Mouse (Mus musculus) intestine, embryonic 16.5 days (tissue): ENCODE results near the gene Gal3st1. TPM values are rescaled to one million over a fixed set of nuclear protein-coding genes. Genes with fewer than 3 reads are reported as not detected.
"Not testable (repeated sequence)": the region's sequence is repeated elsewhere in the genome, so short reads cannot be mapped to it uniquely, and the experiment has no call there.

Source experiments
- ATAC-seq: fragments of 200-750 bp; cut with Nextera tagmentation; 2 replicates; pipeline ENCODE4 v1.8.0; 2017; ENCODE audit warnings: moderate TSS enrichment, moderate library complexity
- H3K27ac ChIP-seq: fragments of 300-500 bp; sonication (generic); 2 replicates; pipeline ENCODE4 v1.5.1; 2014; ENCODE audit warnings: mild to moderate bottlenecking, low read length
- H3K27me3 ChIP-seq: fragments of 300-500 bp; sonication (generic); replicated peaks from 2 replicates; pipeline ENCODE4 v1.6.1; 2014; ENCODE audit warnings: low read length, control low read depth, mixed read lengths; ENCODE audit not compliant: control insufficient read depth, insufficient read depth
- H3K36me3 ChIP-seq: fragments of 300-500 bp; sonication (generic); 2 replicates; pipeline ENCODE4 v1.6.1; 2014; ENCODE audit warnings: low read length, control low read depth; ENCODE audit not compliant: control insufficient read depth, insufficient read depth
- H3K4me1 ChIP-seq: fragments of 300-500 bp; sonication (generic); 2 replicates; pipeline ENCODE4 v1.6.1; 2014; ENCODE audit warnings: low read length, control low read depth, mixed read lengths; ENCODE audit not compliant: control insufficient read depth, insufficient read depth
- H3K4me2 ChIP-seq: fragments of 300-500 bp; sonication (generic); 2 replicates; pipeline ENCODE4 v1.6.1; 2014; ENCODE audit warnings: low read depth, low read length, control low read depth
- H3K4me3 ChIP-seq: fragments of 300-500 bp; sonication (generic); 2 replicates; pipeline ENCODE4 v1.5.1; 2014; ENCODE audit warnings: mild to moderate bottlenecking, low read length
- H3K9ac ChIP-seq: fragments of 300-500 bp; sonication (generic); 2 replicates; pipeline ENCODE4 v1.6.1; 2014; ENCODE audit warnings: low read depth, low read length
- H3K9me3 ChIP-seq: fragments of 300-500 bp; sonication (generic); 2 replicates; pipeline ENCODE4 v1.6.1; 2016; ENCODE audit warnings: low read length, control low read depth; ENCODE audit not compliant: control insufficient read depth
- WGBS: fragments of 180-500 bp; shearing (Covaris S2); extraction: QIAGEN DNeasy Blood & Tissue Kit; methylation state at CpG from one replicate; pipeline ENCODE4 v1.1.7; 2014; 5-methylcytosine and 5-hydroxymethylcytosine counted together
- polyA plus RNA-seq: library from polyadenylated mRNA; unstranded; fragments of >200 nt; fragmentation: Nextera tagmentation; extraction: Ambion mirVana; gene quantifications from 2 replicates; pipeline ENCODE4 v1.2.1, GENCODE M21; 2015

Gene Gal3st1
- polyA plus RNA-seq, 1 experiment from 2014 or later, result 20.1 TPM

DNA sequence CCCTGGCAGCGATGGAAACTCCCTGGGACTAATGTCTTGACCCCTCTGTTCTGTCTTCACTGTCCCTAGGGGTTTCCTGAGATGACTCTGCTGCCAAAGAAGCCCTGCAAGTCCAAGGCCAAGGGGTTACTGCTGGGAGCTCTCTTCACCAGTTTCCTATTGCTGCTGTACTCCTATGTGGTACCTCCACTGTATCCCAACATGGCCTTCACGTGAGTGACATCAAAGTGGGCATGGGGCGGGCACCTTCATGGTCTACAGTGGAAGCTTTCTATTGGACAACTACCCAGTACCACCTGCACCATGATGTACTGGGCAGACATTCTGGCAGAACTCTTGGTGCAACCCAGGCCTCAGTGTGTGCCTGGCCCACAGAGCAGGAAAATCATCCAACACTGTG, 13.4 kb downstream of the Gal3st1 start:
- Histone ChIP-seq H3K27ac (no peak overlapping the region), H3K9me3 (no peaks in the 10 kb centered on the region), H3K9ac (no peak overlapping the region), H3K4me2 (no peak overlapping the region), H3K4me3 (no peak overlapping the region), H3K27me3 (peaks cover 12% of the 10 kb centered on the region), H3K4me1 (no peaks in the 10 kb centered on the region), H3K36me3 (peaks cover 7% of the 10 kb centered on the region; the same call in 1 of the 2 replicates)
- ATAC-seq, result no peak
- WGBS, result 87% methylated on average over 3 of the region's 3 CpGs

DNA sequence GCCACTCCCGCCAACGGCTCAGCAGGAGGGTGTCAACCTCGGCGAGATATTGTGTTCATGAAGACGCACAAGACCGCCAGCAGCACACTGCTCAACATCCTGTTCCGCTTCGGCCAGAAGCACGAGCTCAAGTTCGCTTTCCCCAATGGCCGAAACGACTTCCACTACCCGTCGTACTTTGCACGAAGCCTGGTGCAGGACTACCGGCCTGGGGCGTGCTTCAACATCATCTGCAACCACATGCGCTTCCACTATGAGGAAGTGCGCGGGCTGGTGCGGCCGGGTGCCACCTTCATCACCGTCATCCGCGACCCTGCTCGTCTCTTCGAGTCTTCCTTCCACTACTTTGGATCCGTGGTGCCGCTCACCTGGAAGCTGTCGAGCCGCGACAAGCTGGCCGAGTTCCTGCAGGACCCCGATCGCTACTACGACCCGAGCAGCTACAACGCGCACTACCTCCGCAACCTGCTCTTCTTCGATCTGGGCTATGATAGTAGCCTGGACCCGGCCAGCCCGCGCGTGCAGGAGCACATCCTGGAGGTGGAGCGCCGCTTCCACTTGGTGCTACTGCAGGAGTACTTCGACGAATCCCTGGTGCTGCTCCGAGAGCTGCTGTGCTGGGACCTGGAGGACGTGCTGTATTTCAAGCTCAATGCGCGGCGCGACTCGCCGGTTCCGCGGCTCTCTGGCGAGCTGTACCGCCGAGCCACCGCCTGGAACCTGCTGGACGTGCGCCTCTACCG, 14.7 kb downstream of the Gal3st1 start:
- Histone ChIP-seq H3K4me2 (peak overlapping the region; percentile 40), H3K4me1 (no peaks in the 10 kb centered on the region), H3K36me3 (peaks cover 7% of the 10 kb centered on the region; the same call in 1 of the 2 replicates), H3K9ac (0 out of 2 replicates have a peak overlapping the region, but pooled peaks have one; percentile 4), H3K27ac (no peak overlapping the region), H3K9me3 (no peaks in the 10 kb centered on the region), H3K27me3 (peaks cover 12% of the 10 kb centered on the region), H3K4me3 (peak overlapping the region; percentile 33)
- WGBS, result 18% methylated on average over 66 of the region's 66 CpGs
- no peak for ATAC-seq

DNA sequence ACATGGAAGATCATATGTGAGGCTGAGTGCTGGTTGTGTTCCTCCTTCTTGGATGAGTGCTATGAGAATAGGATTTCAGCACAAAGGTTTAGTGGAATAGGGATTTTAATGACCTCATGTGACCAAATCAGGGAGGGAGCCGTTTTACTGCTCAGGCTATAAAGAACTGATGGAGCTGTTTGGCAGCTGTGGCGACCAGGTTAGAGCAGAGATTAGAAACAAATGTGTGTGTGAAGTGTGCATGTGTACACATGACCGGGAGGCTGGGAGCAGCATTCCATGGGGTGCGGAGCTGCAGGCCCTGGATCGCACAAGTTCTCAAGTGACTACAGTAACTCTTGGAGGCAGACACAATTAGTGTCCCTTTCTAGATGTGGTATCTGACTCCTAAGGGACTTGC, 16.1 kb downstream of the Gal3st1 start:
- H3K4me3 ChIP-seq, result no peak overlapping the region
- WGBS, result 52% methylated on average over 5 of the region's 5 CpGs
- peaks cover 12% of the 10 kb centered on the region for H3K27me3 ChIP-seq
- H3K4me1 ChIP-seq, result no peaks in the 10 kb centered on the region
- peak; percentile 81 for ATAC-seq
- no peak overlapping the region for H3K27ac ChIP-seq
- no peaks in the 10 kb centered on the region for H3K9me3 ChIP-seq
- no peak overlapping the region for H3K4me2 ChIP-seq
- peaks cover 7% of the 10 kb centered on the region; the same call in 1 of the 2 replicates for H3K36me3 ChIP-seq
- H3K9ac ChIP-seq, result no peak overlapping the region

DNA sequence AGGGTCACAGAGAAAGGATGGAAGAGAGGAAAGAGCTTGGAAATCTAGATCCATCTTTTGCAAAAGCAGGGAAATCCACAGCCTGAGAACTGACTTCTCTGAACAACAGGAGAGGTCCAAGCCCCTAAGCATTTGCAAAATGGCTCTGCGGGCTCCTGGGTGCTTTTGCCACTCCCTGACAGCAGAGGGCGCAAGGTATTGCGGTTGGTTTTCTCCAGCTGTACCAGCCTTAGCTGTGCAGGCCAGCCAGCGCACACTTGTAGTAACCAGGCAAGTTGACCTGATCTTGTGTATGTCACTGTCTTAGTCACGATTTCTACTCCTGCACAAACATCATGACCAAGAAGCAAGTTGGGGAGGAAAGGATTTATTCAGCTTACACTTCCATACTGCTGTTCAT, 18.2 kb downstream of the Gal3st1 start:
- no peak overlapping the region for H3K4me2 ChIP-seq
- no peak overlapping the region for H3K27ac ChIP-seq
- H3K27me3 ChIP-seq, result peaks cover 12% of the 10 kb centered on the region
- no peaks in the 10 kb centered on the region for H3K9me3 ChIP-seq
- no peak overlapping the region for H3K9ac ChIP-seq
- ATAC-seq, result no peak; the same call in 1 of the 2 replicates
- H3K4me1 ChIP-seq, result no peaks in the 10 kb centered on the region
- H3K36me3 ChIP-seq, result peaks cover 7% of the 10 kb centered on the region; the same call in 1 of the 2 replicates
- no peak overlapping the region for H3K4me3 ChIP-seq
- WGBS, result 12% methylated on average over 5 of the region's 5 CpGs

DNA sequence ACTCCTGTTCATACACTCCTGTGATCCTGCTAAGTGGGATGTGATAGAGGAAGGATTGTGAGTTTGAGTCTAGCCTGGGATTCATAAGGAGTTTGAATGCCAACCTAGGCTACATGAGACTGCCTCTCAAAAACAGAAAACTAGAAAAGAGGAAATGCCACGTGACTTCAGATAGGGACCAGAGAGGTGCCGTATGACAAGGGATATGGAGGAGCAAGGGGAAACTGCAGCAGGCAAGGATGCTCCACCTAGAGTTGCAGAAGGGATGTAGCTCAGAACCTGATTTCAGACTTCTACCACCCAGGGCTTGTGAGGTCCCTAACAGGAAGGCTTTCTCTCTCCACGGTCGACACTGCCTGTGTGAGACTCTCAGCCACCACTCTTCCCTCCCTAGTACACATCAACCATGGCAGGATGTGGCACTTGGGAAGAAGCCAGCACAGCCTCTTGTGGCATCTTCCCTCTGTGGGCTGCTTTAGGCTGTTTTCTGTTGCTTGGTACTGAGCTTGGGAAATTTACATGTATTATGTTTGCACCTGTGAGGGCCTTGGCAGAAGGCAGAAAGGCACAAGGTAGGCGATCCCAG, 21.9 kb downstream of the Gal3st1 start:
- 62% methylated on average over 5 of the region's 5 CpGs for WGBS
- no peak overlapping the region for H3K9ac ChIP-seq
- no peaks in the 10 kb centered on the region for H3K36me3 ChIP-seq

DNA sequence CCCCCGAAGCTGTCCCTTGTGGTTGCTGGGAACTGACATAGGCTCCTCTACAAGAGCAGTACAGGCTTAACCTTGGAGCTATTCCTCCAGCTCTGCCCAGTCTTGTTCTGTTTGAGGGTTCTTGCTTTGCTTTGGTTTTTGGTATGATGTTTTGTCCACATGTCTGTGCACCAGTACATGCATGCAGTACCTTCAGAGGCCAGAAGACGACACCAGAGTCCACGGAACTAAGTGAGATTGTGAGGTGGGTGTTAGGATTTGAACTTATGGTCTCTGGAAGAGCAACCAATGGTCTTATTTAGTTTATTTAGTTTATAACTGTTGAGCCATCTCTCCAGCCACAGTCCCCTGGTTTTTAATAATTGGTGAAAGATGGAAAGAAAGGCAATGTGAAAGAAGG, 23.0 kb downstream of the Gal3st1 start:
- ATAC-seq, result no peak
- no peaks in the 10 kb centered on the region for H3K4me1 ChIP-seq
- WGBS, result 84% methylated on average over 3 of the region's 3 CpGs

More for the DNA sequence above, 21.9 kb downstream of the Gal3st1 start:
- no peak overlapping the region for H3K4me2 ChIP-seq
- H3K27me3 ChIP-seq, result no peaks in the 10 kb centered on the region
- no peak overlapping the region for H3K27ac ChIP-seq
- no peak overlapping the region for H3K4me3 ChIP-seq
- H3K9me3 ChIP-seq, result no peaks in the 10 kb centered on the region
- no peak for ATAC-seq
- H3K4me1 ChIP-seq, result no peaks in the 10 kb centered on the region

DNA sequence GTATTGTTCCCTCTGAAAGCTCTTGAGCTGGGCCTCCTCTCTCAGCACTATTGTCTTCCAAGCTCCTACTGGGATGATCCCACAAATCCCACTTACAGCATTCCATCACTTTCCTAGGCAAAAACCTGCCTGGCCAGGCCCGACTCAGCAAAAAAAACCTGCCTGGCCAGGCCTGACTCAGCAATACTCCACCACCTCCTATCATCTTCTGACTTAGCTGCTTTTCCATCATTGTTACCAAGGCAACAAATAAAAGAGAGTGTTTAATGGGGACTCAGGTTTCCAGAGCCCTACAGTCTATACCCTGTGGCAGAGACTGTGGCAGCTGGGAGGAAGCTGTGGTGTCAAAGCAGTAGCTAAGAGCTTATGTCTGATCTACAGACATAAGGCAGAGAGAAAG, 29.2 kb downstream of the Gal3st1 start:
- H3K27me3 ChIP-seq, result no peaks in the 10 kb centered on the region
- no peak overlapping the region for H3K4me3 ChIP-seq
- no peaks in the 10 kb centered on the region for H3K9me3 ChIP-seq
- no peaks in the 10 kb centered on the region for H3K4me1 ChIP-seq
- H3K36me3 ChIP-seq, result no peaks in the 10 kb centered on the region
- no peak overlapping the region for H3K4me2 ChIP-seq
- H3K27ac ChIP-seq, result no peak overlapping the region
- H3K9ac ChIP-seq, result no peak overlapping the region
- no peak for ATAC-seq
- WGBS, result 73% methylated on average over 1 of the region's 1 CpGs

More for the DNA sequence above, 23.0 kb downstream of the Gal3st1 start:
- H3K9me3 ChIP-seq, result no peaks in the 10 kb centered on the region
- no peak overlapping the region for H3K27ac ChIP-seq
- no peak overlapping the region for H3K4me3 ChIP-seq
- no peaks in the 10 kb centered on the region for H3K27me3 ChIP-seq
- H3K9ac ChIP-seq, result no peak overlapping the region
- no peak overlapping the region for H3K4me2 ChIP-seq
- H3K36me3 ChIP-seq, result no peaks in the 10 kb centered on the region

DNA sequence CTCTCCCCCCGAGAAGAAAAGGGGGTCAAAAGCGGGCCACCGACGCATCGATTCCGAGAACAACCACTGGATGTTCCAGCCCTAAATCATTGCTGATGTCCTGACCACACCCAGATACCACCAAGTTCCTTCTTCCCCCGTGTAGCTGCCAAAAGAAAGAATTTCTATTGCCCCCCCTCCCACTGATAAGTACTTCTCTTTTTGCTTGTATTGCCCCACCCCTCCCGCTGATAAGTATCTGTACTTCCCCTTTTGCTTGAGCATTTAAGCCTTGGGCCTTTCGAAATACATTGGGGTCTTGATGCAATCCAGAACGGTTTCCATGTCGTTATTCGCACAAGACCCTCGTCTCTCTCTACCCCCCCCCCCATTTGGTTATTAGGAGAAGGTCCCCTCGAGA, 32.4 kb downstream of the Gal3st1 start:
- 89% methylated on average over 14 of the region's 14 CpGs for WGBS
- H3K4me2 ChIP-seq, H3K36me3 ChIP-seq, H3K4me3 ChIP-seq, H3K27ac ChIP-seq, H3K27me3 ChIP-seq, H3K9ac ChIP-seq, H3K4me1 ChIP-seq, H3K9me3 ChIP-seq, ATAC-seq: not testable (repeated sequence)

DNA sequence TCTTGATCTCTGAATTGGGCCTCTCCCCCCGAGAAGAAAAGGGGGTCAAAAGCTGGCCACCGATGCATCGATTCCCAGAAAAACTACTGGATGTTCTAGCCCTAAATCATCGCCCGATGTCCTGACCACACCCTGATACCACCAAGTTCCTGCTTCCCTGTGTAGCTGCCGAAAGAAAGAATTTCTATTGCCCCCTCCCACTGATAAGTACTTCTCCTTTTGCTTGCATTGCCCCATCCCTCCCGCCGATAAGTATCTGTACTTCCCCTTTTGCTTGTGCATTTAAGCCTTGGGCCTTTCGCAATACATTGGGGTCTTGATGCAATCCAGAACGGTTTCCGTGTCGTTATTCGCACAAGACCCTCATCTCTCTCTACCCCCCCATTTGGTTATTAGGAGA, 38.7 kb downstream of the Gal3st1 start:
- H3K9ac ChIP-seq, H3K4me3 ChIP-seq, H3K27me3 ChIP-seq, H3K36me3 ChIP-seq, H3K9me3 ChIP-seq, H3K4me1 ChIP-seq, ATAC-seq, H3K4me2 ChIP-seq, H3K27ac ChIP-seq: not testable (repeated sequence)
- 84% methylated on average over 13 of the region's 13 CpGs for WGBS
